Mouse (Mus musculus) retina, embryonic 14.5 days (tissue): ENCODE results near the gene Gcm1.
A peak's percentile ranks its signal among the peaks of the same experiment; 100 is the strongest.

ENCODE experiments used
- DNase-seq: peaks from one replicate; pipeline ENCODE4 v3.0.0-alpha.2; 2015; ENCODE audit warnings: low spot score

Gcm1 gene

GRCm38 (mm10) chr9:78101431-78101830 lies 49.7 kb downstream of the Gcm1 start:
- DNase-seq: no peak

GRCm38 (mm10) chr9:78103965-78104560 lies 52.3 kb downstream of the Gcm1 start:
- DNase-seq: no peak

- DNase-seq: no peak
Observed at GRCm38 (mm10) chr9:78104973-78105372, 53.2 kb downstream of the Gcm1 start.

- DNase-seq: no peak
Observed at GRCm38 (mm10) chr9:78105501-78105932, 53.8 kb downstream of the Gcm1 start.

- no peak for DNase-seq
Observed at GRCm38 (mm10) chr9:78106821-78107220, 55.1 kb downstream of the Gcm1 start.

- DNase-seq: no peak
Observed at GRCm38 (mm10) chr9:78107582-78107911, 55.8 kb downstream of the Gcm1 start.

GRCm38 (mm10) chr9:78107912-78108795 lies 56.4 kb downstream of the Gcm1 start:
- peak; percentile 87 for DNase-seq

- peak; percentile 94 for DNase-seq
Observed at GRCm38 (mm10) chr9:78108796-78109239, 57.1 kb downstream of the Gcm1 start, which contains the start of the genes Fbxo9 and Ick. Gene Fbxo9, minus strand, starts transcription at chr9:78109065. Gene Ick, plus strand, starts transcription at chr9:78109192.

GRCm38 (mm10) chr9:78109656-78110055 lies 57.9 kb downstream of the Gcm1 start:
- DNase-seq: peak; percentile 58

- no peak for DNase-seq
Observed at GRCm38 (mm10) chr9:78111456-78111855, 59.7 kb downstream of the Gcm1 start.

GRCm38 (mm10) chr9:78112770-78113537 lies 61.2 kb downstream of the Gcm1 start:
- peak; percentile 95 for DNase-seq

- DNase-seq: no peak
Observed at GRCm38 (mm10) chr9:78113538-78113885, 61.8 kb downstream of the Gcm1 start.
